Mouse (Mus musculus): Measurements from ENCODE around the gene Nudt3.

DNA sequence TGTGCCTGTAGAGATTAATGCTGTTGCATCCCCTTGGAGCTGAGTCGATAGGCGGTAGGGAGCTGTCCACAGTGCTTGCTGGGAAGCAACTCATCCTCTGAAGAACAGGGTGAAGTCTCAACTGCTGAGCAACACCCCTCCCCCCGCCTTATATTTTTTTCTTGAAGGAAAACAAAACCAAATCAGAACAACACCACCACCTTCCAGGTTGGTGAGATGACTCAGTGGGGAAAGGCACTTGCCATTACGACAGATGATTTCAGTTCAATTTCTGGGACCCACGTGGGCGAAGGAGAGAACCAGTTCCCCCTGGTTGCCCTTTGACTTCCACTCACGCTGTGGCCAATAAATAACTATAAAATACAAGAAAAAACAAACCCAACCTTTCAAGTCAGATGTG is 35.5 kb upstream of the Nudt3 start:
- TF ChIP-seq CTCF (IDR thresholded peaks at IDR 0.05; ENCODE audit: borderline replicate concordance, control insufficient read depth, extremely low read depth, insufficient read depth, low read length, poor library complexity) (no peak), POLR2A (IDR thresholded peaks at IDR 0.05; ENCODE audit: control insufficient read depth, extremely low read depth, insufficient read depth, low read length, poor library complexity) (no peak)
